Mouse (Mus musculus) heart, embryonic 11.5 days (tissue): ENCODE measurements around the gene Alg10b. TPM values are rescaled to one million over a fixed set of nuclear protein-coding genes. Genes with fewer than 3 reads are reported as not detected.
"Not testable (repeated sequence)": the region's sequence is repeated elsewhere in the genome, so short reads cannot be mapped to it uniquely, and the experiment has no call there.

Experiments used
- ATAC-seq: fragments of 200-750 bp; cut with Nextera tagmentation; replicated peaks from 2 replicates; pipeline ENCODE4 v1.8.0; 2017; ENCODE audit warnings: moderate library complexity; ENCODE audit not compliant: insufficient number of reproducible peaks, low FRiP score, low TSS enrichment
- H3K27ac ChIP-seq: fragments of 300-500 bp; sonication (generic); 2 replicates; pipeline ENCODE4 v1.5.1; 2014; ENCODE audit warnings: mild to moderate bottlenecking, low read depth, low read length
- H3K27me3 ChIP-seq: fragments of 300-500 bp; sonication (generic); 2 replicates; pipeline ENCODE4 v1.6.1; 2014; ENCODE audit warnings: mild to moderate bottlenecking, low read length, mixed read lengths; ENCODE audit not compliant: control insufficient read depth, insufficient read depth
- H3K36me3 ChIP-seq: fragments of 300-500 bp; sonication (generic); 2 replicates; pipeline ENCODE4 v1.6.1; 2014; ENCODE audit warnings: mild to moderate bottlenecking, low read length, moderate library complexity, mixed read lengths; ENCODE audit not compliant: control insufficient read depth, insufficient read depth
- H3K4me1 ChIP-seq: fragments of 300-500 bp; sonication (generic); 2 replicates; pipeline ENCODE4 v1.6.1; 2014; ENCODE audit warnings: low read length; ENCODE audit not compliant: control insufficient read depth, insufficient read depth
- H3K4me2 ChIP-seq: fragments of 300-500 bp; sonication (generic); 2 replicates; pipeline ENCODE4 v1.6.1; 2014; ENCODE audit warnings: mild to moderate bottlenecking, moderate library complexity
- H3K4me3 ChIP-seq: fragments of 300-500 bp; sonication (generic); 2 replicates; pipeline ENCODE4 v1.5.1; 2014; ENCODE audit warnings: low read depth, low read length
- H3K9ac ChIP-seq: fragments of 300-500 bp; sonication (generic); 2 replicates; pipeline ENCODE4 v1.6.1; 2014; ENCODE audit warnings: mild to moderate bottlenecking, low read depth, low read length, moderate library complexity
- H3K9me3 ChIP-seq: fragments of 300-500 bp; sonication (generic); replicated peaks from 2 replicates; pipeline ENCODE4 v1.6.1; 2016; ENCODE audit warnings: low read length; ENCODE audit not compliant: control insufficient read depth
- WGBS: fragments of 180-500 bp; shearing (Covaris S2); extraction: QIAGEN DNeasy Blood & Tissue Kit; methylation state at CpG from one replicate; pipeline ENCODE4 v1.1.7; 2014; ENCODE audit not compliant: insufficient replicate concordance; 5-methylcytosine and 5-hydroxymethylcytosine counted together
- polyA plus RNA-seq: library from polyadenylated mRNA; unstranded; fragments of >200 nt; fragmentation: Nextera tagmentation; extraction: Ambion mirVana; gene quantifications from 2 replicates; pipeline ENCODE4 v1.2.1, GENCODE M21; 2014

The Alg10b gene
- 22.2 and 25.2 TPM in 2 replicates for polyA plus RNA-seq

GRCm38 (mm10) chr15:90223969-90224750 is at the start of gene Alg10b:
Gene Alg10b, plus strand, starts transcription at chr15:90224311.
- H3K4me3 ChIP-seq = peak within 1 kb of the TSS; percentile 74
- H3K36me3 ChIP-seq = peaks cover 8% of the 10 kb centered on the region
- peaks cover 4% of the 10 kb centered on the region; the same call in 1 of the 2 replicates for H3K4me1 ChIP-seq
- H3K4me2 ChIP-seq = peak within 1 kb of the TSS; percentile 86
- WGBS = under 1% methylated on average over 54 of the region's 59 CpGs
- ATAC-seq = peak; percentile 98
- H3K27ac ChIP-seq = peak within 1 kb of the TSS; percentile 85
- no peaks in the 10 kb centered on the region for H3K9me3 ChIP-seq
- H3K9ac ChIP-seq = peak within 1 kb of the TSS; percentile 86
- H3K27me3 ChIP-seq = no peaks in the 10 kb centered on the region

DNA sequence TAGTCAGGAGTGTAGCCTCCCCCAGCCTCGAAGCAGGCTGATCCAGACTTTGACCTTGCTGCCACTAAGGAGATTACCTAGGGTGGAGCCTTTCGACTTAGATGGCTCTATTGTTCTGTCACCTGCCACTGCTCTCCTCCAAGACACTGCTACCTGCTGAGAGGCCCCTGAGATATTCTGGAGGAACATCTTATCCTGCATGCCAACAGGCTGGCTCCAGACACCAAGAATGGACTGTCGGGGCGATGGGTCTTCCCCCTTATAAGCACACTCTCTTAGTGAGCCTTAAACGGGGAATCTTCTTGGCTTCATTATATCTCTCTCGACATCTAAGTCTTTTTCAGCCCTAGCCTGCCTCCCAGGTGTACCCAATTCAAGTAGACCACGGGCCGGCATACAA is 41.0 kb upstream of the Alg10b start:
- H3K9me3 ChIP-seq, H3K36me3 ChIP-seq, H3K9ac ChIP-seq, H3K4me3 ChIP-seq, H3K27ac ChIP-seq, ATAC-seq, H3K4me2 ChIP-seq, H3K27me3 ChIP-seq, H3K4me1 ChIP-seq: not testable (repeated sequence)
- WGBS = 60% methylated on average over 8 of the region's 8 CpGs

GRCm38 (mm10) chr15:90183511-90183910 is 40.6 kb upstream of the Alg10b start:
- ATAC-seq = no peak
- Histone ChIP-seq H3K36me3 (no peaks in the 10 kb centered on the region), H3K27ac (no peak overlapping the region), H3K9ac (no peak overlapping the region), H3K4me1 (no peaks in the 10 kb centered on the region), H3K27me3 (no peaks in the 10 kb centered on the region), H3K4me2 (no peak overlapping the region), H3K4me3 (no peak overlapping the region), H3K9me3 (no peaks in the 10 kb centered on the region)
- WGBS = 87% methylated on average over 6 of the region's 6 CpGs

GRCm38 (mm10) chr15:90184743-90185142 is 39.4 kb upstream of the Alg10b start:
- Histone ChIP-seq H3K9ac (no peak overlapping the region), H3K4me2 (no peak overlapping the region), H3K27ac (no peak overlapping the region), H3K36me3 (no peaks in the 10 kb centered on the region), H3K9me3 (no peaks in the 10 kb centered on the region), H3K4me3 (no peak overlapping the region), H3K4me1 (no peaks in the 10 kb centered on the region), H3K27me3 (no peaks in the 10 kb centered on the region)
- no peak for ATAC-seq
- WGBS = 63% methylated on average over 3 of the region's 3 CpGs

DNA sequence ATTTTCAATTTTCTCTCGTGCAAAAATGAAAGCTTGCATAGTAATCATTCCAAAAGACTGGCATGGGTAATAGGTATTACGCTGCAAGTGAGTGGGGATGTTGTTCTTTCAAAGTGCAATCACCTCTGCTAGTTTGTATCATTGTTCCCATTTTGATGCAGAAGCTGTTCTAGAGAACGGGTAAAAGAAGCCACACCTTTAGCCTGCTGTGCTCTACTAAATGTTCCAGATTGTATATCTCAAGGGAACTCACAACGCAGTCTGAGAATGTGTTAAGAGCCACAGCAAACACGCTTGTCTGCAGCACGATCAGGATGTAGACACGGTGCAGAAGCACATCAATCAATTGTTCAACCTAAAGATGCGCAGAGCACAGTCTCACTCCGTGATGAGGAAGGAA is 34.6 kb upstream of the Alg10b start:
- H3K9ac ChIP-seq = no peak overlapping the region
- WGBS = 74% methylated on average over 9 of the region's 9 CpGs

DNA sequence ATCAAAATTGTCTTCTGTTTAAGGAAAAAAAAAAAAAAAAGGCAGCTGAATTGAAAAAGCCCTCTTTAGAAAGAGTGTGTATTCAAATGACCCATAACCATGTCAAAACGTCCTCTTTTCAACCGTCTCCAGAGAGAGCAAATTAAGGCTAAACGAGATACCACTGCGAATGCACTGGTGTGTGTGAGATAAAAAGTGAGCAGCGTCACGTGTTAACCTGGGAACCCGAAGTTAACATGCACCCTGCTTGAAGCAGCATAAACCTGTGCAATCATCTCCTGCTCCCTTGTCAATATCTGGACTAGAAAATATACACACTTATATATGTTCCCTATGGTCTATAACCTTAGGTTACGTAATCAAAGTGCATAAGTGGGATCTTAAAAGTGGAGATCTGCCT is 10.2 kb upstream of the Alg10b start:
- Histone ChIP-seq H3K27ac (no peak overlapping the region), H3K9ac (no peak overlapping the region), H3K36me3 (no peaks in the 10 kb centered on the region), H3K27me3 (no peaks in the 10 kb centered on the region), H3K9me3 (no peaks in the 10 kb centered on the region), H3K4me1 (no peaks in the 10 kb centered on the region), H3K4me2 (no peak overlapping the region), H3K4me3 (no peak overlapping the region)
- WGBS = 75% methylated on average over 8 of the region's 8 CpGs
- ATAC-seq = no peak

More for the DNA sequence above, 34.6 kb upstream of the Alg10b start:
- no peak for ATAC-seq
- H3K27ac ChIP-seq = no peak overlapping the region
- no peaks in the 10 kb centered on the region for H3K4me1 ChIP-seq
- no peak overlapping the region for H3K4me2 ChIP-seq
- H3K36me3 ChIP-seq = no peaks in the 10 kb centered on the region
- no peaks in the 10 kb centered on the region for H3K9me3 ChIP-seq
- no peak overlapping the region for H3K4me3 ChIP-seq
- H3K27me3 ChIP-seq = no peaks in the 10 kb centered on the region

DNA sequence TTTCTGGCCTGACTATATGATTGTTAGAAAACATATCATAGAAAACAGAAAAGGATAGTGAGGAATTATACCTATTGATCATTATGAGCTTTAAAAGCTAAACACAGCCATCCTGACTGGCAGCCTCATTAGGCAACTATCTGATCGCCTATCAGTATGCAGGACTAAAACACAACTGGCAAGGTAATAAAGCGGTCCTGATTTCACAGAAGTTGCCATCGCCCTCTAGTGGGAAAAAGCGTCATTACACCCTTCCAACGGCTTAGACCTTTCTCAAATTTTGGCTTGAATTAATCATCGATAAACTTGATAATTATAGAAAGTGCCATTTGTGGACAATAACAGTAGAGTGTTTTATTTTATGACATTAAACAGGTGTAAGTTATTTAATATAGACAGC is 9.2 kb upstream of the Alg10b start:
- 14% methylated on average over 6 of the region's 6 CpGs for WGBS

GRCm38 (mm10) chr15:90225058-90225575 is 1.0 kb downstream of the Alg10b start:
- H3K9ac ChIP-seq = peak overlapping the region; percentile 86
- 55% methylated on average over 4 of the region's 4 CpGs for WGBS
- peaks cover 11% of the 10 kb centered on the region for H3K36me3 ChIP-seq
- H3K27me3 ChIP-seq = no peaks in the 10 kb centered on the region
- peak overlapping the region; percentile 74 for H3K4me3 ChIP-seq
- no peaks in the 10 kb centered on the region for H3K9me3 ChIP-seq
- H3K4me2 ChIP-seq = peak overlapping the region; percentile 80
- H3K4me1 ChIP-seq = peaks cover 4% of the 10 kb centered on the region; the same call in 1 of the 2 replicates
- H3K27ac ChIP-seq = no peak overlapping the region
- no peak for ATAC-seq

More for the DNA sequence above, 9.2 kb upstream of the Alg10b start:
- no peaks in the 10 kb centered on the region for H3K36me3 ChIP-seq
- H3K4me1 ChIP-seq = no peaks in the 10 kb centered on the region
- H3K4me2 ChIP-seq = no peak overlapping the region
- H3K27me3 ChIP-seq = no peaks in the 10 kb centered on the region
- no peak overlapping the region for H3K4me3 ChIP-seq
- no peak for ATAC-seq
- H3K9me3 ChIP-seq = no peaks in the 10 kb centered on the region
- H3K9ac ChIP-seq = no peak overlapping the region
- no peak overlapping the region for H3K27ac ChIP-seq

- ATAC-seq = no peak
- Histone ChIP-seq H3K4me3 (no peak overlapping the region), H3K4me2 (no peak overlapping the region), H3K4me1 (no peaks in the 10 kb centered on the region), H3K27ac (no peak overlapping the region), H3K36me3 (no peaks in the 10 kb centered on the region), H3K27me3 (no peaks in the 10 kb centered on the region), H3K9ac (no peak overlapping the region), H3K9me3 (no peaks in the 10 kb centered on the region)
- WGBS = 47% methylated on average over 2 of the region's 2 CpGs
Measured at GRCm38 (mm10) chr15:90237657-90238056, 13.5 kb downstream of the Alg10b start.
